Mouse (Mus musculus) MEL (cell line): ENCODE measurements at regions not wholly inside any gene's neighbourhood (a gene's known extent, or its start where the extent isn't known, plus 50 kb on each side); places are given as distances from the start of the nearest gene placed in this dataset.
"Not testable (repeated sequence)": the region's sequence is repeated elsewhere in the genome, so short reads cannot be mapped to it uniquely, and the experiment has no call there.

Source experiments
- DNase-seq: peaks from one replicate; pipeline ENCODE4 v3.0.0; 2011; ENCODE audit warnings: low read depth, low spot score
- H3K27ac ChIP-seq: 2 replicates; pipeline ENCODE4 v1.5.1; 2012; ENCODE audit warnings: low read depth, mild to moderate bottlenecking, control low read depth, low read length, moderate library complexity; ENCODE audit not compliant: control insufficient read depth
- H3K27me3 ChIP-seq, 2 experiments: fragments of 150-350 bp in 1 of 2; sonication (generic) in 1 of 2; 2 replicates each; pipeline ENCODE4 v1.6.1; 2012; ENCODE audit warnings: low read length in 2 of 2, mild to moderate bottlenecking in 2 of 2, improper control_type of control experiment in 1 of 2, moderate library complexity in 1 of 2; ENCODE audit not compliant: insufficient read depth in 2 of 2, control insufficient read depth in 1 of 2
- H3K36me3 ChIP-seq, 2 experiments: 2 replicates each; pipeline ENCODE4 v1.6.1; 2012 to 2014; ENCODE audit warnings: low read length in 2 of 2, improper control_type of control experiment in 1 of 2, inconsistent platforms in 1 of 2, mild to moderate bottlenecking in 1 of 2; ENCODE audit not compliant: insufficient read depth in 2 of 2, control insufficient read depth in 1 of 2
- H3K4me1 ChIP-seq, 2 experiments: fragments of 150-350 bp in 1 of 2; sonication (generic) in 1 of 2; 2 replicates each; pipeline ENCODE4 v1.6.1; 2012; ENCODE audit warnings: low read length in 2 of 2, improper control_type of control experiment in 1 of 2, mild to moderate bottlenecking in 1 of 2; ENCODE audit not compliant: insufficient read depth in 2 of 2, control insufficient read depth in 1 of 2
- H3K4me3 ChIP-seq, 2 experiments: fragments of 150-350 bp in 1 of 2; sonication (generic) in 1 of 2; 2 replicates each; pipeline ENCODE4 v1.5.1; 2012; ENCODE audit warnings: low read depth in 2 of 2, low read length in 2 of 2, mild to moderate bottlenecking in 2 of 2, moderate library complexity in 2 of 2, control low read depth in 1 of 2, improper control_type of control experiment in 1 of 2; ENCODE audit not compliant: control insufficient read depth in 1 of 2, insufficient read depth in 1 of 2
- H3K79me2 ChIP-seq: 2 replicates; pipeline ENCODE4 v1.6.1; 2012; ENCODE audit warnings: mild to moderate bottlenecking, low read length, moderate library complexity; ENCODE audit not compliant: control insufficient read depth, poor library complexity, insufficient read depth
- H3K9ac ChIP-seq: 2 replicates; pipeline ENCODE4 v1.6.1; 2012; ENCODE audit warnings: low read depth, mild to moderate bottlenecking, control low read depth, low read length, moderate library complexity; ENCODE audit not compliant: control insufficient read depth, poor library complexity, severe bottlenecking
- H3K9me3 ChIP-seq: fragments of 150-350 bp; sonication (generic); replicated peaks from 2 replicates; pipeline ENCODE4 v1.6.1; 2012; ENCODE audit warnings: mild to moderate bottlenecking, low read length, improper control_type of control experiment, moderate library complexity; ENCODE audit not compliant: insufficient read depth
- CHD1 ChIP-seq: IDR thresholded peaks from 2 replicates; pipeline ENCODE4 v1.6.1; 2012; ENCODE audit warnings: low read depth, mild to moderate bottlenecking, inconsistent platforms, low read length, improper control_type of control experiment
- CTCF ChIP-seq, 3 experiments: IDR thresholded peaks in 2 of 3; conservative IDR thresholded peaks in 1 of 3; 2 replicates each; pipeline ENCODE4 v1.5.1; 2011 to 2012; ENCODE audit warnings: low read length in 3 of 3, low read depth in 2 of 3, mild to moderate bottlenecking in 2 of 3, improper control_type of control experiment in 1 of 3, inconsistent platforms in 1 of 3, mixed read lengths in 1 of 3, moderate library complexity in 1 of 3; ENCODE audit not compliant: control insufficient read depth in 1 of 3, insufficient read depth in 1 of 3, poor library complexity in 1 of 3, severe bottlenecking in 1 of 3
- ELF1 ChIP-seq: IDR thresholded peaks from 2 replicates; pipeline ENCODE4 v1.6.1; 2014; ENCODE audit warnings: low read depth, mild to moderate bottlenecking, inconsistent platforms, low read length, improper control_type of control experiment, moderate library complexity
- ETS1 ChIP-seq: IDR thresholded peaks from 2 replicates; pipeline ENCODE4 v1.6.1; 2012; ENCODE audit warnings: low read depth, mild to moderate bottlenecking, inconsistent platforms, low read length, improper control_type of control experiment, moderate library complexity
- GABPA ChIP-seq: IDR thresholded peaks from 2 replicates; pipeline ENCODE4 v1.6.1; 2012; ENCODE audit warnings: low read depth, mild to moderate bottlenecking, inconsistent platforms, low read length, improper control_type of control experiment, moderate library complexity
- GATA1 ChIP-seq: IDR thresholded peaks from 2 replicates; pipeline ENCODE4 v1.6.1; 2011; ENCODE audit warnings: low read depth, low read length, improper control_type of control experiment
- JUND ChIP-seq: IDR thresholded peaks from 2 replicates; pipeline ENCODE4 v1.6.1; 2011; ENCODE audit warnings: low read depth, mild to moderate bottlenecking, improper control_type of control experiment, low read length
- KAT2A ChIP-seq: conservative IDR thresholded peaks from 2 replicates; pipeline ENCODE4 v1.6.1; 2012; ENCODE audit warnings: low read depth, low read length, improper control_type of control experiment, inconsistent platforms
- MAX ChIP-seq: IDR thresholded peaks from 2 replicates; pipeline ENCODE4 v1.6.1; 2011; ENCODE audit warnings: low read length, improper control_type of control experiment
- MXI1 ChIP-seq: IDR thresholded peaks from 2 replicates; pipeline ENCODE4 v1.6.1; 2011; ENCODE audit warnings: mild to moderate bottlenecking, low read depth, low read length, improper control_type of control experiment
- NELFE ChIP-seq: IDR thresholded peaks from 2 replicates; pipeline ENCODE4 v1.6.1; 2011; ENCODE audit warnings: low read depth, low read length, improper control_type of control experiment
- NRF1 ChIP-seq: IDR thresholded peaks from 2 replicates; pipeline ENCODE4 v1.6.1; 2014; ENCODE audit warnings: low read depth, mild to moderate bottlenecking, inconsistent platforms, low read length, improper control_type of control experiment, moderate library complexity; ENCODE audit not compliant: poor library complexity, insufficient read depth, severe bottlenecking
- POLR2A ChIP-seq, 2 experiments: IDR thresholded peaks; 2 replicates each; pipeline ENCODE4 v1.6.1; 2011 to 2012; ENCODE audit warnings: low read length in 2 of 2, mild to moderate bottlenecking in 2 of 2, control low read depth in 1 of 2, improper control_type of control experiment in 1 of 2, low read depth in 1 of 2, moderate library complexity in 1 of 2; ENCODE audit not compliant: control insufficient read depth in 1 of 2, insufficient read depth in 1 of 2, poor library complexity in 1 of 2
- POLR2AphosphoS2 ChIP-seq: IDR thresholded peaks from 2 replicates; pipeline ENCODE4 v1.6.1; 2011; ENCODE audit warnings: low read length, improper control_type of control experiment
- RCOR1 ChIP-seq: IDR thresholded peaks from 2 replicates; pipeline ENCODE4 v1.6.1; 2012; ENCODE audit warnings: low read depth, mild to moderate bottlenecking, inconsistent platforms, low read length, improper control_type of control experiment
- SMC3 ChIP-seq: IDR thresholded peaks from 2 replicates; pipeline ENCODE4 v1.6.1; 2011; ENCODE audit warnings: low read depth, low read length, improper control_type of control experiment
- TBP ChIP-seq: IDR thresholded peaks from 2 replicates; pipeline ENCODE4 v1.8.0; 2011; ENCODE audit warnings: low read depth, low read length, improper control_type of control experiment
- USF1 ChIP-seq: IDR thresholded peaks from 2 replicates; pipeline ENCODE4 v1.6.1; 2014; ENCODE audit warnings: low read depth, mild to moderate bottlenecking, inconsistent platforms, low read length, improper control_type of control experiment, moderate library complexity
- USF2 ChIP-seq, 2 experiments: IDR thresholded peaks; 2 replicates each; pipeline ENCODE4 v1.6.1; 2011 to 2012; ENCODE audit warnings: improper control_type of control experiment in 2 of 2, low read length in 2 of 2, borderline replicate concordance in 1 of 2, inconsistent platforms in 1 of 2, low read depth in 1 of 2, mild to moderate bottlenecking in 1 of 2; ENCODE audit not compliant: insufficient read depth in 1 of 2
- ZMIZ1 ChIP-seq: IDR thresholded peaks from 2 replicates; pipeline ENCODE4 v1.6.1; 2012; ENCODE audit warnings: low read depth, mild to moderate bottlenecking, inconsistent platforms, low read length, improper control_type of control experiment, moderate library complexity
- ZNF384 ChIP-seq: IDR thresholded peaks from 2 replicates; pipeline ENCODE4 v1.6.1; 2012; ENCODE audit warnings: low read depth, mild to moderate bottlenecking, inconsistent platforms, low read length, improper control_type of control experiment

- no peak overlapping the region for H3K4me3 ChIP-seq
- no peak overlapping the region for H3K9ac ChIP-seq
- no peak for DNase-seq
- no peaks in the 10 kb centered on the region for H3K36me3 ChIP-seq
- H3K27ac ChIP-seq: no peak overlapping the region
- no peaks in the 10 kb centered on the region for H3K27me3 ChIP-seq
- H3K4me1 ChIP-seq: no peaks in the 10 kb centered on the region
- no peaks in the 10 kb centered on the region for H3K9me3 ChIP-seq
- H3K79me2 ChIP-seq: no peaks in the 10 kb centered on the region
- TF ChIP-seq USF2 (IDR thresholded peaks at IDR 0.05; ENCODE audit: borderline replicate concordance in 1 of 2, insufficient read depth in 1 of 2, low read depth in 1 of 2, low read length in 2 of 2) (no peak), GABPA (no peak), RCOR1 (no peak), ZNF384 (no peak), GATA1 (no peak), USF1 (no peak), JUND (no peak), TBP (no peak), CTCF (IDR thresholded peaks at IDR 0.05 in 2 of 3, conservative IDR thresholded peaks at IDR 0.05 in 1 of 3; ENCODE audit: control insufficient read depth in 1 of 3, insufficient read depth in 1 of 3, low read depth in 2 of 3, low read length in 3 of 3, poor library complexity in 1 of 3, severe bottlenecking in 1 of 3) (no peak), POLR2A (IDR thresholded peaks at IDR 0.05; ENCODE audit: control insufficient read depth in 1 of 2, insufficient read depth in 1 of 2, low read depth in 1 of 2, low read length in 2 of 2, poor library complexity in 1 of 2) (no peak), MAX (no peak)
- TF ChIP-seq, all 39 proteins: peak for 0
Measured at GRCm38 (mm10) chr1:154053641-154054040, 147.3 kb upstream of the Zfp648 start.

GRCm38 (mm10) chr1:154054874-154055273, 146.1 kb upstream of the Zfp648 start:
- Histone ChIP-seq H3K9me3 (no peaks in the 10 kb centered on the region), H3K9ac (no peak overlapping the region), H3K79me2 (no peaks in the 10 kb centered on the region), H3K4me1 (no peaks in the 10 kb centered on the region), H3K4me3 (no peak overlapping the region)
- no peak for DNase-seq
- TF ChIP-seq ELF1: no peak
- TF ChIP-seq NELFE: no peak
- no peak for TF ChIP-seq JUND
- TF ChIP-seq MXI1: no peak
- TF ChIP-seq ZMIZ1: no peak
- TF ChIP-seq TBP: no peak
- TF ChIP-seq USF2 (IDR thresholded peaks at IDR 0.05; ENCODE audit: borderline replicate concordance in 1 of 2, insufficient read depth in 1 of 2, low read depth in 1 of 2, low read length in 2 of 2): no peak
- TF ChIP-seq ETS1: no peak
- no peak for TF ChIP-seq GATA1
- no peak for TF ChIP-seq NRF1
- no peak for TF ChIP-seq KAT2A
- TF ChIP-seq CHD1: no peak
- TF ChIP-seq POLR2AphosphoS2: no peak
- no peak for TF ChIP-seq SMC3
- TF ChIP-seq, all 39 proteins: peak for 0
- H3K27me3 ChIP-seq: no peaks in the 10 kb centered on the region
- no peaks in the 10 kb centered on the region for H3K36me3 ChIP-seq
- H3K27ac ChIP-seq: no peak overlapping the region

- not testable (repeated sequence) for H3K27me3 ChIP-seq, H3K4me3 ChIP-seq, H3K9me3 ChIP-seq, H3K79me2 ChIP-seq, H3K36me3 ChIP-seq, H3K9ac ChIP-seq, DNase-seq, H3K4me1 ChIP-seq, H3K27ac ChIP-seq
Measured at GRCm38 (mm10) chr1:154061397-154061796, 139.6 kb upstream of the Zfp648 start.
